Mouse (Mus musculus): ENCODE data around the gene Gp1ba. TPM values are rescaled to one million over a fixed set of nuclear protein-coding genes. Genes with fewer than 3 reads are reported as not detected.

The Gp1ba gene
- total and polyA plus RNA-seq, 3 experiments, result 1.6 to 5.0 TPM; not detected in 1

GRCm38 (mm10) chr11:70610752-70611151, 28.2 kb upstream of the Gp1ba start:
- DNase-seq (ENCODE audit: low read depth, low spot score), result no peak
- TF ChIP-seq RAD21 (IDR thresholded peaks at IDR 0.05; ENCODE audit: low read depth, low read length), result peak; percentile 12
- TF ChIP-seq MEF2A (IDR thresholded peaks at IDR 0.05; ENCODE audit: extremely low read depth, insufficient replicate concordance, low read depth, low read length, poor library complexity, severe bottlenecking), result no peak
- peak; percentile 48 for TF ChIP-seq SMC3 (IDR thresholded peaks at IDR 0.05; ENCODE audit: low read depth, low read length)
- TF ChIP-seq ZC3H11A (IDR thresholded peaks at IDR 0.05; ENCODE audit: low read depth, low read length), result 0 out of 2 replicates have a peak, but pooled peaks have one; percentile 6
- peak; percentile 13 to 49 (median 44); a peak in 4 of 6 replicates for TF ChIP-seq CTCF (IDR thresholded peaks at IDR 0.05 in 2 of 3, conservative IDR thresholded peaks at IDR 0.05 in 1 of 3; ENCODE audit: control insufficient read depth in 1 of 3, insufficient read depth in 1 of 3, low read depth in 2 of 3, low read length in 3 of 3, poor library complexity in 1 of 3, severe bottlenecking in 1 of 3)
- Histone ChIP-seq H3K36me3 (ENCODE audit: control insufficient read depth in 1 of 2, insufficient read depth in 2 of 2, low read length in 2 of 2) (peaks cover 0 to 8% of the 10 kb centered on the region in 2 experiments; a peak in 2 of 4 replicates), H3K9ac (ENCODE audit: control insufficient read depth, low read depth, low read length, poor library complexity, severe bottlenecking) (no peak overlapping the region), H3K4me3 (ENCODE audit: control insufficient read depth in 1 of 2, insufficient read depth in 1 of 2, low read depth in 2 of 2, low read length in 2 of 2) (no peak overlapping the region), H3K79me2 (ENCODE audit: control insufficient read depth, insufficient read depth, low read length, poor library complexity) (no peaks in the 10 kb centered on the region), H3K27me3 (ENCODE audit: control insufficient read depth in 1 of 2, insufficient read depth in 2 of 2, low read length in 2 of 2) (no peaks in the 10 kb centered on the region), H3K27ac (ENCODE audit: control insufficient read depth, low read depth, low read length) (no peak overlapping the region), H3K4me1 (ENCODE audit: control insufficient read depth in 1 of 2, insufficient read depth in 2 of 2, low read length in 2 of 2) (peaks cover 0 to 3% of the 10 kb centered on the region in 2 experiments; a peak in 1 of 4 replicates), H3K9me3 (replicated peaks; ENCODE audit: insufficient read depth, low read length) (no peaks in the 10 kb centered on the region)

- peaks cover 0 to 3% of the 10 kb centered on the region in 2 experiments; a peak in 1 of 4 replicates for H3K4me1 ChIP-seq (ENCODE audit: control insufficient read depth in 1 of 2, insufficient read depth in 2 of 2, low read length in 2 of 2)
- peaks cover 0 to 8% of the 10 kb centered on the region in 2 experiments; a peak in 2 of 4 replicates for H3K36me3 ChIP-seq (ENCODE audit: control insufficient read depth in 1 of 2, insufficient read depth in 2 of 2, low read length in 2 of 2)
- DNase-seq (ENCODE audit: low read depth, low spot score), result no peak
- H3K9ac ChIP-seq (ENCODE audit: control insufficient read depth, low read depth, low read length, poor library complexity, severe bottlenecking), result no peak overlapping the region
- no peaks in the 10 kb centered on the region for H3K79me2 ChIP-seq (ENCODE audit: control insufficient read depth, insufficient read depth, low read length, poor library complexity)
- H3K9me3 ChIP-seq (replicated peaks; ENCODE audit: insufficient read depth, low read length), result no peaks in the 10 kb centered on the region
- TF ChIP-seq CTCF (IDR thresholded peaks at IDR 0.05 in 2 of 3, conservative IDR thresholded peaks at IDR 0.05 in 1 of 3; ENCODE audit: control insufficient read depth in 1 of 3, insufficient read depth in 1 of 3, low read depth in 2 of 3, low read length in 3 of 3, poor library complexity in 1 of 3, severe bottlenecking in 1 of 3) (peak in 2 of 3 experiments; percentile 22 to 34; a peak in 4 of 6 replicates), ETS1 (IDR thresholded peaks at IDR 0.05; ENCODE audit: low read depth, low read length) (no peak), TAL1 (IDR thresholded peaks at IDR 0.05; ENCODE audit: low read length) (no peak)
- H3K27ac ChIP-seq (ENCODE audit: control insufficient read depth, low read depth, low read length), result no peak overlapping the region
- H3K4me3 ChIP-seq (ENCODE audit: control insufficient read depth in 1 of 2, insufficient read depth in 1 of 2, low read depth in 2 of 2, low read length in 2 of 2), result no peak overlapping the region
- H3K27me3 ChIP-seq (ENCODE audit: control insufficient read depth in 1 of 2, insufficient read depth in 2 of 2, low read length in 2 of 2), result no peaks in the 10 kb centered on the region
Observed at GRCm38 (mm10) chr11:70612505-70612904, 26.4 kb upstream of the Gp1ba start.

GRCm38 (mm10) chr11:70615074-70615473, 23.8 kb upstream of the Gp1ba start:
- no peak overlapping the region for H3K9ac ChIP-seq (ENCODE audit: control insufficient read depth, low read depth, low read length, poor library complexity, severe bottlenecking)
- H3K27me3 ChIP-seq (ENCODE audit: control insufficient read depth in 1 of 2, insufficient read depth in 2 of 2, low read length in 2 of 2), result no peaks in the 10 kb centered on the region
- TF ChIP-seq MAZ (IDR thresholded peaks at IDR 0.05; ENCODE audit: low read depth, low read length) (no peak), POLR2AphosphoS2 (IDR thresholded peaks at IDR 0.05; ENCODE audit: low read length) (no peak), RCOR1 (IDR thresholded peaks at IDR 0.05; ENCODE audit: low read depth, low read length) (no peak), POLR2AphosphoS5 (IDR thresholded peaks at IDR 0.05; ENCODE audit: borderline replicate concordance, low read depth, low read length) (no peak), ZC3H11A (IDR thresholded peaks at IDR 0.05; ENCODE audit: low read depth, low read length) (no peak), TAL1 (IDR thresholded peaks at IDR 0.05; ENCODE audit: low read length) (no peak), NELFE (IDR thresholded peaks at IDR 0.05; ENCODE audit: low read depth, low read length) (no peak), GABPA (IDR thresholded peaks at IDR 0.05; ENCODE audit: low read depth, low read length) (no peak), ELF1 (IDR thresholded peaks at IDR 0.05; ENCODE audit: low read depth, low read length) (no peak), NRF1 (IDR thresholded peaks at IDR 0.05; ENCODE audit: insufficient read depth, low read depth, low read length, poor library complexity, severe bottlenecking) (no peak), CHD2 (IDR thresholded peaks at IDR 0.05; ENCODE audit: low read length) (no peak), CTCF (IDR thresholded peaks at IDR 0.05 in 2 of 3, conservative IDR thresholded peaks at IDR 0.05 in 1 of 3; ENCODE audit: control insufficient read depth in 1 of 3, insufficient read depth in 1 of 3, low read depth in 2 of 3, low read length in 3 of 3, poor library complexity in 1 of 3, severe bottlenecking in 1 of 3) (no peak), JUND (IDR thresholded peaks at IDR 0.05; ENCODE audit: low read depth, low read length) (no peak), KAT2A (conservative IDR thresholded peaks at IDR 0.05; ENCODE audit: low read depth, low read length) (no peak), E2F4 (IDR thresholded peaks at IDR 0.05; ENCODE audit: borderline replicate concordance, low read depth, low read length) (no peak), MAFK (IDR thresholded peaks at IDR 0.05; ENCODE audit: borderline replicate concordance, low read depth, low read length) (no peak), ZMIZ1 (IDR thresholded peaks at IDR 0.05; ENCODE audit: low read depth, low read length) (no peak)
- H3K27ac ChIP-seq (ENCODE audit: control insufficient read depth, low read depth, low read length), result no peak overlapping the region
- H3K9me3 ChIP-seq (replicated peaks; ENCODE audit: insufficient read depth, low read length), result no peaks in the 10 kb centered on the region
- DNase-seq (ENCODE audit: low read depth, low spot score), result peak; percentile 59
- no peaks in the 10 kb centered on the region for H3K79me2 ChIP-seq (ENCODE audit: control insufficient read depth, insufficient read depth, low read length, poor library complexity)
- H3K4me3 ChIP-seq (ENCODE audit: control insufficient read depth in 1 of 2, insufficient read depth in 1 of 2, low read depth in 2 of 2, low read length in 2 of 2), result no peak overlapping the region
- peaks cover 0 to 7% of the 10 kb centered on the region in 2 experiments; a peak in 2 of 4 replicates for H3K36me3 ChIP-seq (ENCODE audit: control insufficient read depth in 1 of 2, insufficient read depth in 2 of 2, low read length in 2 of 2)
- peaks cover 0 to 3% of the 10 kb centered on the region in 2 experiments; a peak in 1 of 4 replicates for H3K4me1 ChIP-seq (ENCODE audit: control insufficient read depth in 1 of 2, insufficient read depth in 2 of 2, low read length in 2 of 2)
